Mouse (Mus musculus): ENCODE results near the gene Samd3. TPM values are rescaled to one million over a fixed set of nuclear protein-coding genes. Genes with fewer than 3 reads are reported as not detected.

The Samd3 gene
- polyA plus RNA-seq, 1 experiment from 2014 or later: not detected

Other genes starting within 250 kb of the Samd3 start
- 0.21 and 0.85 TPM in 2 replicates for gene Gm9767, start 151.5 kb upstream of the Samd3 start, polyA plus RNA-seq (2014; fragmentation: Nextera tagmentation; extraction: Ambion mirVana)
- gene Tmem200a, start 150.7 kb upstream of the Samd3 start, polyA plus RNA-seq (2014; fragmentation: Nextera tagmentation; extraction: Ambion mirVana): 13.5 and 13.9 TPM in 2 replicates
- 13.6 and 17.1 TPM in 2 replicates for gene L3mbtl3, start 146.3 kb downstream of the Samd3 start, polyA plus RNA-seq (2014; fragmentation: Nextera tagmentation; extraction: Ambion mirVana)